Mouse (Mus musculus) activated CD4-positive, CD25-positive, alpha-beta regulatory T cell, adult 4 months (primary cell): ENCODE measurements around the gene Asna1. TPM values are rescaled to one million over a fixed set of nuclear protein-coding genes. Genes with fewer than 3 reads are reported as not detected.
A peak's percentile ranks its signal among the peaks of the same experiment; 100 is the strongest.

Experiments
- ATAC-seq: one replicate; pipeline ENCODE4 v1.8.0; 2017
- polyA plus RNA-seq, 2 experiments: library from polyadenylated mRNA; unstranded; fragments of 100-300 nt; shearing (Covaris generic); gene quantifications; one replicate each; pipeline ENCODE4 v1.2.1; 2017

The Asna1 gene
- polyA plus RNA-seq = 10 to 100 TPM; 55.6 to 98.1 TPM

DNA sequence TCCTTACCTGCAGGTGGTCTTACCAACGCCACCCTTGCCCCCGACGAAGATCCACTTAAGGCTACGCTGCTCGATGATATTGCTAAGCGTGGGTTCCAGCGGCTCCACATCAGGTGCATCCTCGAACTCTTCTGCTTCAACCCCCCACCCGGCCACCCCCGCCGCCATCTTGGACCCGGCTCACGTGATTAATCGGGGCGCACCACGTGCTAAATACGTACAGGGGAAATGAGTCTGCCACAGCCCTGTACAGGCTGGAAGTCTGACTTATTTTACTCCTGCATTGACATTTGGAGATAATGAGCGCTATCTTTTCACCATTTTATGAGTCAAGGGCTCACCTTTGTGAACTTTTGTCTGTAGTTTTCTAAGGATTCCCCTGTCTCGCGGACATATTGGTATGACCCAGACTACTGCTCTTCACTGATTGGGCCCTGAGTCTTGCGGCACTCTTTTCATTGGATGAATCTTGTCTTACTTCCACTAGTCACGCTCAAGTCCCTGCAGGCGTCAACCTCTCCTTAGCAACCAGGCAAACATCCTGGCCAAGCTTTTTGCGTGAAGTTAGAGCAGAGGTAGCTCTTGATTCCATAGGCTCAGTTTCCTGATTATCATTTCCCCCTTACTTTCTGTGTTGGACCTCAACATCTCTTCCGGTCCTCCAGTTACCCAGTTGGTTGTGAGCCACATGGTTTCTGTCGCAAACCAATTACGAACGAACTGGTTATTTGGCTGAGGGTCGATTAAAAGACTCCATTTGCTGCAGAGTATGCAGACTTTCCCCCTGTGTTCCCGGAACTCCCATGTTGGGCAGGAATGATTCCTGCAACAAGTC lies at the start of gene Asna1:
Gene Asna1 (minus strand): TSS at position 184 of the 835 bp plus-strand sequence.
- ATAC-seq = peak; percentile 90

DNA sequence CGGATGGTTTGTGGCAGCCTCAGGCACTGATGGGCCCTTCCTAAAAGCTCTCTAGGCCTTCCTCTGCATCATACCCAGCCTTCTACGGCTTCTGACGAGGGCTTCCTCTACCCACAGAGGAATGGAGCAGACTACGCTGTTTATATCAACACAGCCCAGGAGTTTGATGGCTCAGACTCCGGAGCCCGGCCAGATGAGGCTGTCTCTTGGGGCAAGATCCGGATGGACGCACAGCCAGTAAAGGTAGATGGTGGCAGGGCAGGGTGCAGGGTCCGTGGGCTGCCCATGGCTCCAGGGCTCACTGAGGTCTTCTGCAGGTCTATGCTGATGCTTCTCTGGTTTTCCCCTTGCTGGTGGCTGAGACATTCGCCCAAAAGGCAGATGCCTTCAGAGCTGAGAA lies 49.5 kb upstream of the Asna1 start:
- ATAC-seq = no peak

DNA sequence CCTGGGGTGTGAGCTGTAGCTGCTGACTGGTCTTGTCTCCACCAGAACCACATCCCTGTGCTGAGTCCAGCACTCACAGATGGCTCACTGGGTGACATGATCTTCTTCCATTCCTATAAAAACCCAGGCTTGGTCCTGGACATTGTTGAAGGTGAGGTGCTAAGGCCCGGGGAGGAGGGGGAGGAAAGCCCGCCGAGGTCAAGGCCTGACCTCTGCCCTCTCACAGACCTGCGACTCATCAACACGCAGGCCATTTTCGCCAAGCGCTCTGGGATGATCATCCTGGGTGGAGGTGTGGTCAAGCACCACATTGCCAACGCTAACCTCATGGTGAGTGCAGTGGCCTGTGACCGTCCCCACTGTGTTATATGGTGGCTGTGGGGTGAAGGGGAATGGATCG lies 49.1 kb upstream of the Asna1 start:
- ATAC-seq = no peak

DNA sequence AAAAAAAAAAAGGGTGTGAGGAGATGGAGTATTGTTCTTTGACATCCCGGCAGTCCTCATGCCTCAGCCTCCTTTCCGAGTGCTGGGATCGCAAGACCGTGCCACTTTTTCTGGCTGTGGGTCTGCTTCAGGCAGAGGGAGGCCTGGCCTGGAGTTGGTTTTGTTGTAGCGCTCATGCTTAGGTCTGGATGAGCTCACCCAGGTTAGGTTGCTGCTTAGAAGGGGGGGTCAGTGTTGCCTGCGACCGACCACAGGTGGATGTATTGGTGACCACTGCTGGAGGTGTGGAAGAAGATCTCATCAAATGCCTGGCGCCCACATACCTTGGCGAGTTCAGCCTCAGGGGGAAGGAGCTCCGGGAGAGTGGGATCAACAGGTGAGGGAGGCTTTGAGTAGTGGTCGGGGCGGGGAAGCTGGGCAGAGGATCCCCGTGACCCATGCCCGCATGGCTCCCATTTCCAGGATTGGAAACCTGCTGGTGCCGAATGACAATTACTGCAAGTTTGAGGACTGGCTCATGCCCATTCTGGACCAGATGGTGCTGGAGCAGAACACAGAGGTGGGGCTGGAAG lies 48.0 kb upstream of the Asna1 start:
- no peak for ATAC-seq

DNA sequence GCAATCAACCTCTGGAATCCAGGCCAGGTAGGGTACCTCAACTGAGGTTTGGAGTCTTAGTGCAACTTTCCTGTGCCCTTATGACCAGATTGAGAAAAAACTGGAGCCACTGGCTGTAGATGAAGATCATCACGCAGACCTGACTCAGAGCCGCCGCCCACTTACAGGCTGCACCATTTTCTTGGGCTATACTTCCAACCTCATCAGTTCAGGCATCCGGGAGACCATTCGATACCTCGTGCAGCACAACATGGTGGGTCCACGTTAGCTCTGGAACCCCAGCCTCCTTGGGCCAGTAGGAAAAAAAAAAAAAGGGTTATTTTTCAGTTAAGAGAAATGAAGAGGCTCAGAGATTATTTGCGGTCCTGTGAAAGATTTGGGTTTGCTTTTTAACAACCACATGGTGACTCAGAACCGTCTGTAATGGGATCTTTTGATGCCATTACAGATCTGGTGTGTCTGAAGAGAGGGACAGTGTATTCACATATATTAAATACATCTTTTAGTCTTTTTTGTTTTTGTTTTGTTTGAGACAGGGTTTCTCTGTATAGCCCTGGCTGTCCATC lies 47.4 kb upstream of the Asna1 start:
- ATAC-seq = no peak

GRCm38 (mm10) chr8:85071514-85072281 lies 46.6 kb upstream of the Asna1 start, which contains the start of gene Dhps:
Dhps (plus strand) TSS chr8:85071757.
- ATAC-seq = peak; percentile 91

DNA sequence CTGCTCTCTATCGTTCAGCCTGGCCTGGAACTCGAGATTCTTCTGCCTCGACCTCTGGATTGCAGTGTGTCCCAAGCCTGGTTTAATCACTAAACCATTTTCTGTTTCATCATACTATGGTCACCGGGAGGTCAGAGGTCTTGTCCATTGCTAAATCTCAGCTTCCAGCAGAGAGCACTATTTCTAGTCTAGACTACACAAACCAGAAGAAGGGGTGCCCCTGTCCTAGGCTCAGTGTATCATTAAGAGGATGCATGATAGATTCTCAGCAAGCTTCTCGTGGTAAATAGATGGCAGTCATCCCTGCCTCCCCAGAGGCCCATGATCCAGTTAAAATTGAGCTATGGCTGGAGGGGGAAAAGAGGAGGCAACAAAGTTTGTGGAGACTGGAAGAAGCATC lies 46.0 kb upstream of the Asna1 start:
- no peak for ATAC-seq

- ATAC-seq = no peak
Observed at GRCm38 (mm10) chr8:85067982-85068381, 42.9 kb upstream of the Asna1 start, which contains the start of gene Gm5741. Gm5741 (minus strand) TSS chr8:85067982.

DNA sequence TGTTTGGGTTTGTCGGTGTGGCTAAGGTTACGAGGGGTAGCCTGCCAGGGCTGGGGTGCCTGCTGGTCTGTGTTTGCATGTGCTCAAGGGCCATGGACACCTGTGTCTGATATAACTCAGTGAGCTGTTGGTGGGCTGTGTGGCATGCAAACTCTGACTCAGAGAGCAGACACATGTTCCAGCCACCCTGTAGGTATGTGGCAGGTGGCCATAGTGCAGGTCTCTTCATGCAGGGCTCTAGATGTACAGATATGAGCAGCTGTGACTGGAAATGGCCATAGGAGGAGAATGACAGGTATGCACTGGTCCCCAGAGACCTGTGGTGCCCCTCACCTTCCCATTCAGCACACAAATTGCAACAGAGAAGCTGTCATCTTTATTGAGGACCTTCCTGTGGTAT lies 42.1 kb upstream of the Asna1 start:
- no peak for ATAC-seq

GRCm38 (mm10) chr8:85065213-85065612 lies 40.1 kb upstream of the Asna1 start:
- no peak for ATAC-seq

DNA sequence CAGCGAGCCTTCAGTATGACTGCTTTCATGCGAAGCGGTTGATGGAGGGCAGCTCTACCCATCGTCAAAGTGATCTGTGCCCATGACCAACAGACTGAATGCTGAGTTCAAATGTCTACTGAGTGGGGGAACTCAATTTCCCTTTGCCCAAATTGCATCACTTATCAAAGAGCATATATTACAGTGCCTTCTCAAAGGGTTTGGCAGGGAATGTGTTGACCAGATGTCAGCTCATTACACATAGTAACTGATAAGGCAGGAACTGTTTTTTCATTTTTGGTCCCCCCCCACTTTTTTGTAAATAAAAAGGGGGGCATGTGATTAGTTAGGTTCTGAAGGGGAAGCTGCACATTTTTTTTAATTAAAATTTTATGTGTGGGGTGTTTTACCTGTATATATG lies 37.5 kb upstream of the Asna1 start:
- no peak for ATAC-seq

DNA sequence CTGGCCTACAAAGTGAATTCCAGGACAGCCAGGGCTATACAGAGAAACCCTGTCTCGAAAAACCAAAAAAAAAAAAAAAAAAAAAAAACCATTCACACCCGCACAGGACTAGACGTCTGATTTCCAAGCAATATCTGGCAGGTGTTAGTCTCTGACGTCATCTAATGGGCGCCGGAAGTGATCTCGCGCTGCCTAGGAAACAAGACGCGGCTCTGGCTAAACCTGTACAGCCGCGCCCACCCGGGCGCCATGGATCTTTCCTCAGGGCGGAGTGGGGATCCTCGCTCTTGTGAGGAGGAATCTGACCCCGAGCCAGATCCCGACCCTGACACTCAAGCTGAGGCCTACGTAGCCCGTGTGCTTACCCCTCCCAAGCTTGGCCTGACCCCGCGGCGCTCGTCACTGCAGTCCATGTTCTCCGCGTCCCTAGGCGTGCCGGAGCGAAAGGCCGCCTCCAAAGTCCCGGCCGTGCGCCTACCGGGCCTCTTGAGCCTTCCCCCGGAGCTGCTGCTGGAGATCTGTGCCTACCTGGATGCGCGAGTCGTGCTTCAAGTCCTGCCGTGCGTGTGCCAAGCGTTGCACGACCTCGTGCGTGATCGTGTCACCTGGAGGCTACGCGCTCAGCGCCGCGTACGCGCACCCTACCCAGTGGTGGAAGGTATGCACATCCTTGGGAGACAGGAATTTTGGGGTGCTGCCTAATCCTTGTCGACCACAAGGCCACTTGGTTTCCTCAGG lies 35.0 kb upstream of the Asna1 start, which contains the start of gene Fbxw9:
Gene Fbxw9 (plus strand): TSS at position 177 of the 738 bp plus-strand sequence.
- ATAC-seq = peak; percentile 99

DNA sequence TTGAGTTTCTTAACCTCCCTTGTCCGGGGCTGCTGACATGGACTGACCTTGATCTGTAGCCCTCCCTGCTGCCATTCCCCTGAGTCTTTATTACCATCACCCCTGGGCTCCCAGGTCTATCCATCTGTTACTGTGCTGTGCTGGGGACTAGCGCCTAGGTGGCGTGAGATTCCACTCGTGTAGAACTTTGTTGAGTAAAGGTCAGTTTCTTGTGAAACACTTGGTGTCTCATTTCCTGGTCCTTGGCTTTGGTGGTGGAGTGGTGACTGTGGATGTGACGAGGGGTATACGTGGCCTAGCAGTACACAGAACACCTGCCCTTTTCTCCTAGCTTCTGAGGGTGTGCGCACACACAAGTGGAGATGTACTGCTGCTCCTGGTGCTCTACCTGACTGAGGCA lies 32.3 kb upstream of the Asna1 start:
- no peak for ATAC-seq

DNA sequence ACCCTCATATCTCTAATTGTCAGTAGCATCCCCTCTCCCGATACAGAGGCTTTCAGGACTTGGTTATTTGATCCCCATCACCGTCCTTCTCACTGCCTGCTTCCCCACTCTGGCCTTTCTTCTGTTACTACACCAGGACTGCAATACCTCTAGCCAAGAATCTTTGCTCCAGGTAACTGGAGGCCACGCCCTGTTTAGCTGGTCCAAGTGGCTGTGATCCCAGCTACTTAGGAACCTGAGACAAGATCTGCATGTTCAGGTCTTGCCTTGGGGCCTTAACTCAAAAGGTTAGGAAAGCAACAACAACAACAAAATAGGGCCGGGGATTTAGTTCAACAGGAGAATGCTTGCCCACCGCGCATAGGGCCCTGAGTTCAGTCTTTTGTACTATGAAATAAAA lies 18.5 kb upstream of the Asna1 start:
- no peak for ATAC-seq

DNA sequence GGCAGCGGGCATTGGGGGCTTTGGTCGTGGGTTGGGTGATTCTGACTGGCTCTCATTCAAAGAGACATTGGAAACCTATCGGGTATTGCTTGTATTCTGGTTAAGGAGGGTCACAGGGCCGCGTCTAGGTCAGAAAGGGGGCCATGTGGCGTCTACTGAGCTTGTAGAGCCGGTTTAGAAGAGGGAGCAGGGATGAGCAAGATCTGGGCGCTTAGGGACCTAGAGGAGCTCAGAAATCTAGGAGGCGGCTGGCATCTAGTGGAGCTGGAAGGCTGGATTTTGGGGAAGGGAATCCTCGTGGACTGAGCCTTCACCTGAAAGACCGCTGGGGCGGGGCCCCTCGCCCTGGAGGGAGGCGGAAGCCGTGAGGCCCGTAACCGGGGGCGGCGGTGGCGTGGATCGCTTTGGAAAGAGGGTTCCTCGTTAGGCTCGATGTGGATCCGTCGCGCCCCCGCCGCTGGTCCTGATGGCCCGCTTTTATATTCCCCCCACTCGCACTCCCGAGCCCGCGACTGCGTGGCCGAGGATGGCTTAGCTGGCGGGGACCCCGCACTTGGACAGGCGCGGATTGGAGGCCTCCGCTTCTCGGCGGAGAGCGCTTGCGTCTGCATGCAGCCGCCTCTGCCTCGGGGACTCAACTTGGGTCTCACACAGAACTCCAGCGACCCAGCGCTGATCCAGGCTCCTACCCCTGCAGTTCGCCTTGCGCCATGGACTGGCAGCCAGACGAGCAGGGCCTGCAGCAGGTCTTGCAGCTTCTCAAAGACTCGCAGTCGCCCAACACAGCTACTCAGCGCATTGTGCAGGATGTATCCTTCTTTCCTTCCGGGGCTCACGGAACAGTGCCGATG lies 12.8 kb upstream of the Asna1 start:
- ATAC-seq = peak; percentile 33

GRCm38 (mm10) chr8:85037366-85037680 lies 12.2 kb upstream of the Asna1 start:
- ATAC-seq = no peak

- ATAC-seq = peak; percentile 85
Observed at GRCm38 (mm10) chr8:85036718-85037365, 11.8 kb upstream of the Asna1 start, which contains the start of gene Tnpo2. Tnpo2 (plus strand) TSS chr8:85036915.

- peak; percentile 6 for ATAC-seq
Observed at GRCm38 (mm10) chr8:85036381-85036717, 11.3 kb upstream of the Asna1 start.

- ATAC-seq = no peak
Observed at GRCm38 (mm10) chr8:85035728-85036310, 10.7 kb upstream of the Asna1 start.

DNA sequence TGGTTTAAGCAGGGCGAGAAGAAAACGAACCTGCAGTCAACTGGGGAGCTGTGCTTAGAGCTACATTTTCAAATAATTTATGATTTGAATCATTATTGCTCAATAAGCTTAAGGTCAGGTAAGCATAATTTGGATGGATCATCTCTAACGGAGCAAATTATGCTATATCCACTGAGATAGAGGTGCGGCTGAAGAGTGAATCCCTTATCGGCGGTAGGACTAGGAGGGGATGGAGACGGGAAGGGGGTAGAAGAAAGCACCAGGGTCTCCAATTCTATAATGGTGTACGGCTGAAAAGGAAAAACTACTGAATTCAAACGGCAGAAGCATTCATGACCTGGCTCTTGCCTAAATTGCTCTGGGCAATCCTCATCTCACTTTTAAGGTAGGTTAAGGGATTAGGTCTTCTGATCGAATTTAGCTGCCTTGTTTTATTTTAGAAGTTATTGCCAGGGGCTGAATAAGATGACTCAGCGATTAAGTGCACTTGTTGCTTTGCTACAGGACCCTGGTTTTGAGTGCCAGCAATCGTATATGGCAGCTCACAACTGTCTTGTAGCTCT lies 10.2 kb upstream of the Asna1 start:
- ATAC-seq = no peak
